Mouse (Mus musculus) megakaryocyte, embryonic 14.5 days (primary cell): ENCODE results near the gene Timm44.

ENCODE experiments used
- FLI1 ChIP-seq: IDR thresholded peaks from 2 replicates; pipeline ENCODE4 v1.6.1; 2012; ENCODE audit warnings: low read length, inconsistent platforms, mixed read lengths
- GATA1 ChIP-seq: IDR thresholded peaks from 3 replicates; pipeline ENCODE4 v1.6.1; 2012; ENCODE audit warnings: mixed read lengths, low read length, inconsistent platforms, borderline replicate concordance

DNA sequence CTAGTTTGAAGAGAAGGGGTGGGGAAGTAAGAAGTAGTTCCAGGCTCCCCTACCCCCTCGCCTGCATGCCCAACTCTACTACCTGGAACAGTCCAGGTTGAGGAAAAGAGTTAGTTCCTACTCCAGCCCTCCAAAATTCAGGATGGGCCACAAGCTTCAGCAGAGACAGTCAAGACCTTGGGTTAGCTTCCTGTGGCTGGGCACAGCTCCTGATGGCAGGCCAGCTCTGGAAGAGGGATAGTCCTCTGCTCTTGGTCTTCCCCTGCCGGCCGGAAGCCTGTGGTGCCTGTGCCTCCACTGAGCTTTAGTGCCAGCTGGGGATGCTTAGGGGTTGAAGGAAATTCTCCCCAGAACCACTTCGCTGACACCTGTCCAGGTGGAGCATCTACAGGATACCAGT lies 49.4 kb downstream of the Timm44 start:
- no peak for TF ChIP-seq GATA1
- no peak for TF ChIP-seq FLI1
